Mouse (Mus musculus) midbrain, embryonic 15.5 days (tissue): ENCODE measurements around the gene Itga1. TPM values are rescaled to one million over a fixed set of nuclear protein-coding genes. Genes with fewer than 3 reads are reported as not detected.

ENCODE experiments used
- ATAC-seq: fragments of 200-750 bp; cut with Nextera tagmentation; replicated peaks from 2 replicates; pipeline ENCODE4 v1.8.0; 2017; ENCODE audit warnings: moderate TSS enrichment
- H3K27ac ChIP-seq: fragments of 300-500 bp; sonication (generic); 2 replicates; pipeline ENCODE4 v1.5.1; 2015; ENCODE audit warnings: mild to moderate bottlenecking, inconsistent platforms
- H3K27me3 ChIP-seq: fragments of 300-500 bp; sonication (generic); replicated peaks from 2 replicates; pipeline ENCODE4 v1.6.1; 2015; ENCODE audit warnings: inconsistent platforms
- H3K36me3 ChIP-seq: fragments of 300-500 bp; sonication (generic); replicated peaks from 2 replicates; pipeline ENCODE4 v1.6.1; 2015; ENCODE audit warnings: inconsistent platforms
- H3K4me1 ChIP-seq: fragments of 300-500 bp; sonication (generic); 2 replicates; pipeline ENCODE4 v1.6.1; 2015; ENCODE audit warnings: inconsistent platforms
- H3K4me2 ChIP-seq: fragments of 300-500 bp; sonication (generic); 2 replicates; pipeline ENCODE4 v1.6.1; 2015; ENCODE audit warnings: inconsistent platforms, mild to moderate bottlenecking, moderate library complexity
- H3K4me3 ChIP-seq: fragments of 300-500 bp; sonication (generic); 2 replicates; pipeline ENCODE4 v1.5.1; 2015; ENCODE audit warnings: mild to moderate bottlenecking, inconsistent platforms
- H3K9ac ChIP-seq: fragments of 300-500 bp; sonication (generic); 2 replicates; pipeline ENCODE4 v1.6.1; 2015; ENCODE audit warnings: mild to moderate bottlenecking, inconsistent platforms
- H3K9me3 ChIP-seq: fragments of 300-500 bp; sonication (generic); 2 replicates; pipeline ENCODE4 v1.6.1; 2016; ENCODE audit warnings: inconsistent platforms
- WGBS: fragments of 180-500 bp; shearing (Covaris S2); methylation state at CpG from one replicate; pipeline ENCODE4 v1.1.7; 2015; ENCODE audit warnings: mixed read lengths; 5-methylcytosine and 5-hydroxymethylcytosine counted together
- polyA plus RNA-seq: library from polyadenylated mRNA; unstranded; fragments of >200 nt; fragmentation: Nextera tagmentation; extraction: Ambion mirVana; gene quantifications from 2 replicates; pipeline ENCODE4 v1.2.1, GENCODE M21; 2015

Itga1 gene
- polyA plus RNA-seq, 1 experiment from 2014 or later, result 7.6 TPM

DNA sequence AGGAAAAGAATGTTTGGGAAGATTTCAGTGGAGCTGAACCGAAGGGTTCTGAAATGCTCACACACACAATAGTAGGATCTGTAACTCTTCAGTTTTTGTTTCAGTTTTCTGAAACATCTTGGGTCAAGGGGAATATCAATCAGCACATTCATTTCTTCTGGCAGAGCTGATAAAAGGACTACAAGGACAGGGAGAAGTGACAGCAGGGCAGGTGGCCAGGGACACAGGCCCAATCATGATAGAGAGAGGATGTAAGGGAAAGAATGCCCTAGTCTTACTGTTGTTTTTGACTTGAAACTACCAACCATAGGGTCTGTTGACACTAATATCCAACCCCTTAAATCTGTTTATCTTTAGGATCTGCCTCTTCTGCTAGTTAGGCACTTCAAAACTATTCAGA lies 22.8 kb upstream of the Itga1 start:
- Histone ChIP-seq H3K36me3 (no peaks in the 10 kb centered on the region), H3K27me3 (no peaks in the 10 kb centered on the region), H3K9ac (no peak overlapping the region), H3K4me2 (no peak overlapping the region), H3K9me3 (no peaks in the 10 kb centered on the region), H3K27ac (no peak overlapping the region), H3K4me3 (no peak overlapping the region), H3K4me1 (no peaks in the 10 kb centered on the region)
- 91% methylated on average over 1 of the region's 1 CpGs for WGBS
- ATAC-seq, result no peak

DNA sequence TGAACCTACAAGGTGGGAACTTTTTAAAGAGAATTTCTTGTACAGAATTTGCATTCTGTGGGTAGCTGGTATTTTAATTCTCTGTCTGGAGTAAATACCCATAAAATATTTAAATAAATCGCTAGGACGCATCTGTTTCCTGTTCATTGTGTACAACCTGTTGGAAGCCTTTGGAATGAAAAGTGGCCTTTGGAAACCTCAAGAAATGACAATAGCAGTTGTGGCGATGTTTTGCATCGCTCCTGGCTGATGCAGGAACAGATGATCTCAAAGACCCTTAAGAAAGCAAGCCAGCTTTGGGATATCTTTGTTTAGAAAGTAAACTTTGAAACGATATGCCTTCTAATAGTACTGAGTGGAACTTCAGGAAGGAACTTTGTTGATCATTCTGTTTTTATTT lies 17.0 kb upstream of the Itga1 start:
- no peaks in the 10 kb centered on the region for H3K4me1 ChIP-seq
- ATAC-seq, result no peak
- WGBS, result 60% methylated on average over 5 of the region's 5 CpGs
- no peaks in the 10 kb centered on the region for H3K27me3 ChIP-seq
- H3K36me3 ChIP-seq, result no peaks in the 10 kb centered on the region
- H3K9ac ChIP-seq, result no peak overlapping the region
- H3K4me3 ChIP-seq, result no peak overlapping the region
- H3K9me3 ChIP-seq, result no peaks in the 10 kb centered on the region
- H3K27ac ChIP-seq, result no peak overlapping the region
- no peak overlapping the region for H3K4me2 ChIP-seq

DNA sequence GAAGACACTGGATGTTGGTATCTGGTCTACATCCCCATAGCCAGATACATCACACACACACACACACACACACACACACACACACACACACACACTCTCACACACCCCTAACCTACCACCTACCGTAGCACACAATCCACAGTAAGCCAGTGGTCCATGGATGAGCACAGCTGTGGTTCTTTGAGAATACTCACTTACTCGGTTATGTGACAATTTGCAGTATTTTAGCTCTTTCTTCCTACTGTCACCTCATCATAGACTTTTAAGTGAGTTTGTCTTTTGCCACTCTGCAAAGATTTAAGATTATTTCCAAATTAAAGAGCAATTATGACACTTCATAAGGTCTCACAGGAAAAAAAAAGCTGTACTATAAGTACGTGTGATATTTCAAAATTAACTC lies 16.4 kb upstream of the Itga1 start:
- 82% methylated on average over 3 of the region's 3 CpGs for WGBS
- Histone ChIP-seq H3K27me3 (no peaks in the 10 kb centered on the region), H3K9ac (no peak overlapping the region), H3K4me2 (no peak overlapping the region), H3K4me1 (no peaks in the 10 kb centered on the region), H3K36me3 (no peaks in the 10 kb centered on the region), H3K9me3 (no peaks in the 10 kb centered on the region), H3K27ac (no peak overlapping the region), H3K4me3 (no peak overlapping the region)
- ATAC-seq, result no peak

DNA sequence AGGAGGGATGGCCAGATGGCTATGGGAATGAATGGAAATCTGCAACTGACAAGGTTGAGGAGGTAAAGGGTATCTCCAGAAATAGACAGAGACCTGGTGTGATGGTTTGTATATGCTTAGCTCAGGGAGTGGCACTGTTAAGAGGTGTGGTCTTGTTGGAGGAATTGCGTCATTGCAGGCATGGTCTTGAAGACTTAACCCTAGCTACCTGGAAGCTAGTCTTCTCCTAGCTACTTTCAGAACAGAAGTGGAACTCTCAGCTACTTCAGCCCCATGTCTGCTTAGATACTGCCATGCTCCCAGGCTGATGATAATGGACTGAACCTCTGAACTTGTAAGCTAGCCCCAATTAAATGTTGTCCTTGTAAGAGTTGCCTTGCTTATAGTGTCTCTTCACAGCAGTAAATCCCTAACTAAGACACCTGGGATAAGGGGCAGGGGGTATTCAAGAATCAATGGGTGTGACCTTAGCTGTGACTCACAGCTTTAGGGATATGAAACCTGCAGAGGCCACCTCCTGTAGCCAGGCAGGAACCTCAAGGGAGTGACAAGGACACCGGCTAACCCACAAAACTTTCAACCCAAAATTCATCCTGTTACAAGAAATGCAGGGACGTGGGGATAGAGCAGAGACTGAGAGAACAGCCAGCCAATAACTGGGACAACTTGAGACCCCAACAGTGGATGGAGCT lies 15.3 kb upstream of the Itga1 start:
- H3K36me3 ChIP-seq, result no peaks in the 10 kb centered on the region
- no peaks in the 10 kb centered on the region for H3K4me1 ChIP-seq
- H3K4me2 ChIP-seq, result no peak overlapping the region
- H3K27me3 ChIP-seq, result no peaks in the 10 kb centered on the region
- H3K9me3 ChIP-seq, result no peaks in the 10 kb centered on the region
- H3K4me3 ChIP-seq, result no peak overlapping the region
- no peak for ATAC-seq
- H3K27ac ChIP-seq, result no peak overlapping the region
- no peak overlapping the region for H3K9ac ChIP-seq
- 87% methylated on average over 3 of the region's 3 CpGs for WGBS

DNA sequence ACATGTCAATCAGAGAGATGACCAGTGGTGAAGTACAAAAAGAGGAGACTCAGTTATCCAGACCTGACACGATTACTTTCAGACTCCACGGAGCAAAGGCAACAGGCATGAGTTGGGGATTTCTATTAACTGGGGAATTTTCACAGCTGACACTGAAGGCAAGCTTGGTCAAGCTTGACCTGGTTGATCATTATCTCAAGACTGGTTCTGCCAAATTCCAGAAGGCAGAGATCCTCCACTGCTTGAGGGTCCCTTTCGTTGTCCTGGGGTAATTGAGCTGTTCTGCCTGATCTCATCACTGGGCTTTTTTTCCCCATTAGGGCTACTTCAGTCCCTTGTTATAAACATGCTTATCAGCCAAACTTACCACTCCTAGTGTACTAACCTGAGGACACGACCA lies 7.9 kb upstream of the Itga1 start:
- no peaks in the 10 kb centered on the region for H3K4me1 ChIP-seq
- H3K9me3 ChIP-seq, result no peaks in the 10 kb centered on the region
- H3K4me2 ChIP-seq, result no peak overlapping the region
- no peaks in the 10 kb centered on the region for H3K36me3 ChIP-seq
- H3K27ac ChIP-seq, result no peak overlapping the region
- H3K4me3 ChIP-seq, result no peak overlapping the region
- H3K9ac ChIP-seq, result no peak overlapping the region
- ATAC-seq, result no peak
- no peaks in the 10 kb centered on the region for H3K27me3 ChIP-seq
- 79% methylated on average over 4 of the region's 4 CpGs for WGBS

DNA sequence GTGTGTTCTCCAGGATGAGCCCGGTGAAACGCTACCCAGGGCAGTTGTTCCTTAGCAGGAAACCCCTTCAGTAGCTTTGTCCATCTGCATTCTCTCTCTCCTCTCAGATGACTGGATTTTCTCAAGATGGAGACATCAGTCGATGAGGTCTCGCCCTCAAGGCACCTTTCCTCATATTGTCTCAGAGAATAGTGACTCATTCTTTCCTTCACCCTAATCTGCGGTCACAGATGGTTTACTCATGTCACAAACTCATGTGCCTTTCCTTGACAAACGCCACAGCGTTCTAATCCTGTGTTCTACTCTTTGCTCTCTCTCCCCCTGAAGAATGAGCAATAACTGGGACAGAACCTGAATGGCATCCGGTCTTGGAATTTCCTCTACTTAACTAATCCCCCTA lies 5.7 kb upstream of the Itga1 start:
- Histone ChIP-seq H3K9ac (no peak overlapping the region), H3K4me3 (no peak overlapping the region), H3K27ac (no peak overlapping the region), H3K9me3 (no peaks in the 10 kb centered on the region), H3K36me3 (no peaks in the 10 kb centered on the region), H3K4me2 (no peak overlapping the region), H3K27me3 (no peaks in the 10 kb centered on the region), H3K4me1 (no peaks in the 10 kb centered on the region)
- 79% methylated on average over 8 of the region's 8 CpGs for WGBS
- ATAC-seq, result no peak

DNA sequence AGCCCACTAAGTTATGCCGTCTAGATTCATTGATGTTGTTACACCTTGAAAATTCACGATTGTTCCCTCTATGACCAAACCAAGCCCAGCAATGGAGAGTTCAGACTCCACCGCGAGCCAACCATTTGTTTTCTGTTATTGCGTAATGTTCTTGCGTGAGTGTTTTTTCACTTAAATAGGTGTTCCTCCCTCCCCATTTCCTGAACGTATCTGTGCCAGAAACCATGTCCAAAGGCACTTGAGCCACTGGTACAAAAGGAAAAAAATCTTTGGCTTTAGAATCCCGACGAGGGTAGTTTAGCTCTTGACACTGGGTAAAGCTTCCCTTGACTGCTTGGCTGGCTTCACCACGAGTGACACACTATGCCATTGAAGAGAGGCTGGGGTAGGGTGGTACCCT lies 4.4 kb upstream of the Itga1 start:
- Histone ChIP-seq H3K36me3 (no peaks in the 10 kb centered on the region), H3K9me3 (no peaks in the 10 kb centered on the region), H3K9ac (no peak overlapping the region), H3K4me2 (no peak overlapping the region), H3K4me3 (no peak overlapping the region), H3K27me3 (peaks cover 9% of the 10 kb centered on the region), H3K27ac (no peak overlapping the region), H3K4me1 (peaks cover 10% of the 10 kb centered on the region)
- ATAC-seq, result no peak
- 87% methylated on average over 10 of the region's 10 CpGs for WGBS

DNA sequence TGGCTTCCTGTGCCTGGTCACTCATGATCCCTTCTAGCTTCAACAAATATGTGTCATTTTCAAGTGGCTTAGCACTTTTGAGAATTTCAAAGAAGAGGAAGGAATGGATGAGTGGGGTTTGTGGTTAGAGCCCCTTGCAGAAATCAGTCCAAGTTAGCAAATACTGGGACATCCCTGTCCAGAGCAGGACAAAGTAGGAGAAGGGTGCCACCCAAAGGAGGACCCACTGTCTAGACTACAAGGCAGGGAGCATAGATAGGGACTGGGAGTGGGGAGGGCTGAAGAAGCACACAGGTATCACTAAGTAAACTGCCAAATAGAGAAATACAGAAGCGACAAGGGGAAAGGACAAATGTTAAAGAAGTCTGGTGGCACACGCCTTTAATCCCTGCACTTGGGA lies 990 bp upstream of the Itga1 start:
- Histone ChIP-seq H3K4me1 (peaks cover 13% of the 10 kb centered on the region), H3K4me2 (no peak overlapping the region), H3K27me3 (peaks cover 25% of the 10 kb centered on the region), H3K27ac (no peak overlapping the region), H3K4me3 (no peak overlapping the region), H3K9ac (no peak overlapping the region), H3K9me3 (no peaks in the 10 kb centered on the region), H3K36me3 (no peaks in the 10 kb centered on the region)
- 94% methylated on average over 2 of the region's 2 CpGs for WGBS
- ATAC-seq, result no peak

DNA sequence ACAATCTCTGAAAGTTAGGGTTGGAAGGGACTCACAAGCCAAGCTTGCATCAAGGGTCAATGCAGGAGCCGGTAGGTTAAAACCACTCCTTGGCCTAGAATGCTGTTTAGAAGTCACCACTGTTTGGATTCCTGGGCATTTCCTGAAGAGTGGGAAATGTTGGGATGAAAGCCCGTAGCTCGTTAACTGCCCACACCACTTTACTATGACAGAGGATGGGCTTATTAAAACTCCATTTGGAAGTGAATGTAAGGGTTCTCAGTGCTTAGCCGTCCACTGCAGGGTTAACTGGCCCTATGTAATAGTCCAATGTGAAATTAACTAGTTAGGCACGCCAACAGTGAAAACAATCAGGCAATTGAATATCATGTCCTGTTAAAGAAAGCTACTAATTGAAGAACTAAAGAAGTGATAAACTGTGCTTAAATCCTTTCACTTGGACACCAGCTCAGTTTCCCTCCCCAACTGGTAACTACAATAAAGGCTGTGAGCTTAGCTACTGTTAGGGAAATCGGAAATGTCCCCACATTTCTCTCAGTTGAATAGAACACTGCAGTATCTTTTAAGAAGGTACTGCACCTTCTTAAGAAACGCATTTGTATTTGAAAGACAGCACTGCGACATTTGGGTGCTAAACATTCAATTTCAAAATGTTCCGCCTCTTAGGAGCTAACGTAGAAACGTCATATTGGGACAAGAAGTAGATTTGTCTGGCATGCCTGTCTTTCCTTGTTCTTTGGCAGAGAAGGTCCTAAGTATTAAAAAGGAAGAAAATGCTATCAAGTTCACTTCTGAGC lies 1.2 kb downstream of the Itga1 start:
- peaks cover 13% of the 10 kb centered on the region for H3K4me1 ChIP-seq
- no peak overlapping the region for H3K9ac ChIP-seq
- WGBS, result 34% methylated on average over 11 of the region's 11 CpGs
- H3K4me2 ChIP-seq, result peak overlapping the region; percentile 87
- no peak overlapping the region for H3K27ac ChIP-seq
- H3K4me3 ChIP-seq, result peak overlapping the region; percentile 47
- H3K36me3 ChIP-seq, result no peaks in the 10 kb centered on the region
- no peaks in the 10 kb centered on the region for H3K9me3 ChIP-seq
- no peak for ATAC-seq
- peaks cover 25% of the 10 kb centered on the region for H3K27me3 ChIP-seq

DNA sequence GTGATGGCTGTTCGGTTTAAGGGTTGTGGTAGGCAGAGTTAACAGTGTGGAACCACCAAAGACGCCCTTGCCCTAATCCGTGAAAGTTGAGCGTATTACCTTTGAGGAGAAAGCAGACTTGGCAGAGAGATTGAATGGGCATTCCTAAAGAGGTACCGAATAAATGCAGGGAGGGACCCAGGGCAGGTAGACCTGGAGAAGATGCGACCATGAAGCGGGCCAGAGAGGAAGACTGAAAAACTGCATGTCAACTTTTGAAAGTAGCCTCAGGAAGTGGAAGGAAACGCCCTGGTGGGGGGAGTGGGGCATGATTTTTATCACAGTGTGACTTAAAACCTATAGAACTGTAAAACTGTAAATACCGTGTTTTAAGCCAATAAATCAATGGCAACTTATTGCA lies 2.4 kb downstream of the Itga1 start:
- H3K36me3 ChIP-seq, result no peaks in the 10 kb centered on the region
- H3K4me3 ChIP-seq, result no peak overlapping the region
- peaks cover 25% of the 10 kb centered on the region for H3K27me3 ChIP-seq
- peaks cover 13% of the 10 kb centered on the region for H3K4me1 ChIP-seq
- no peak overlapping the region for H3K9ac ChIP-seq
- H3K4me2 ChIP-seq, result no peak overlapping the region
- H3K9me3 ChIP-seq, result no peaks in the 10 kb centered on the region
- no peak for ATAC-seq
- 80% methylated on average over 9 of the region's 9 CpGs for WGBS
- H3K27ac ChIP-seq, result no peak overlapping the region

DNA sequence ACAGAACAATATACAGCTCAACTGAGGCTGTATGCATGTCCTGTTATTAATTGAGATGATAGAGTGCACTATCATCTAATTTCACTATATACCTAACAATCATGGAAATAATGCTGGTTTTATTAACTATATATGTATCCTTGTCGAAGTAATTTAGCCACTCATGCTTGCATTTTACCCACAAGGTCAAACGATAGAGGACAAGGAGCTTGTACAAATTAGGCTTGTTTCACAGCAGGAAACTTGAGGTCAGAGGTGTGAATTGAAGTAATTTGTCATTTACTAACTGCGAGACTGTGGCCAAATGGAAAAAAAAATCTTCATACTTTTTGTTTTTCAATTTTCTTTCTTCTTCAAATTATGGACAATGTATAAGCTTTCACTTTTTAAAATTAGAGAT lies 3.5 kb downstream of the Itga1 start:
- ATAC-seq, result no peak
- Histone ChIP-seq H3K9me3 (no peaks in the 10 kb centered on the region), H3K27me3 (peaks cover 25% of the 10 kb centered on the region), H3K4me1 (peaks cover 13% of the 10 kb centered on the region), H3K4me3 (no peak overlapping the region), H3K4me2 (no peak overlapping the region), H3K27ac (no peak overlapping the region), H3K36me3 (no peaks in the 10 kb centered on the region), H3K9ac (no peak overlapping the region)
- 88% methylated on average over 3 of the region's 3 CpGs for WGBS

DNA sequence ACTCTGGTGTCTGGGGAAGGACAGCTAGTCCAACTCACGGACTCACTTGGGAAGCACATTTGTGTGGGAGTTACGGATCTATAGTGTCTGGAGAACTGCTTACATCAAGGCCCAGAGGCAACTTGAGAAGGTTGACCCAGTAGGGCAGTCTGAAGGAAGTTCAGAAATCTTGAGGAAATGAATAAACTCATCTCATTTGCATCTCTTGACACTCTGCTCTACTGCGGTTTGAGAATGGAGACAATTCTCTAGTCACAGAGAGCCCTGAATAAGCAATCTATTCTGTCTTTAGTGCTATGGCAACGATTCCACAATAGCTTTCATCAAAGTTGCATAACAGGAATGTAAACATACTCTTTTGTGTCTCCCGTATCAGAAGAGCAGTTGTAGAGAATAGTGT lies 4.8 kb downstream of the Itga1 start:
- Histone ChIP-seq H3K4me2 (no peak overlapping the region), H3K4me3 (no peak overlapping the region), H3K9ac (no peak overlapping the region), H3K4me1 (peaks cover 10% of the 10 kb centered on the region), H3K27me3 (peaks cover 24% of the 10 kb centered on the region), H3K9me3 (no peaks in the 10 kb centered on the region), H3K36me3 (no peaks in the 10 kb centered on the region), H3K27ac (no peak overlapping the region)
- 54% methylated on average over 5 of the region's 5 CpGs for WGBS
- ATAC-seq, result no peak

DNA sequence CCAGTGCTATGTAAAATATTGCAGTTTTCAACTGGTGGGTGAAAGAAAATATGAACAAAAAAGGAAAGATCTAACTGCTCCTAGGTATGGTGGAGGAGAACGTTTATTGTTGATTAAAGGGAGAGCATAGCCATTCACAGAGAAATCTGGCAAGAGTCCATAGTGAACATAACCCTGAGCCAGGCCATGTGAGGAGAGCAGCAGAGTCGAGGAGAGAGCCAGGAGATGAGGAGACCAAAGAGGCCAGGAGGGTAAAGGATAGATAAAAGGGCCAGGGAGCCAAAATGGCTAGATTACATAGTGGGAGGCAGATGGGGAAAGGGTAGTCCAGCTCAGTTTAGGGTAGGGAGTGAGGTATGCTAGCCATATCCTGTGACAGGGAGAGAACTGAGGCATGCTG lies 5.5 kb downstream of the Itga1 start:
- no peak overlapping the region for H3K9ac ChIP-seq
- H3K4me1 ChIP-seq, result peaks cover 4% of the 10 kb centered on the region
- no peaks in the 10 kb centered on the region for H3K36me3 ChIP-seq
- H3K27ac ChIP-seq, result no peak overlapping the region
- no peaks in the 10 kb centered on the region for H3K9me3 ChIP-seq
- peaks cover 18% of the 10 kb centered on the region for H3K27me3 ChIP-seq
- no peak overlapping the region for H3K4me2 ChIP-seq
- H3K4me3 ChIP-seq, result no peak overlapping the region
- ATAC-seq, result no peak
- WGBS, result 60% methylated on average over 2 of the region's 2 CpGs
